Mouse (Mus musculus) embryonic facial prominence, embryonic 15.5 days (tissue): Measurements from ENCODE around the gene Dnmbp. TPM values are rescaled to one million over a fixed set of nuclear protein-coding genes. Genes with fewer than 3 reads are reported as not detected.

Experiments used
- polyA plus RNA-seq: library from polyadenylated mRNA; unstranded; fragments of >200 nt; fragmentation: Nextera tagmentation; extraction: Ambion mirVana; gene quantifications from 2 replicates; pipeline ENCODE4 v1.2.1, GENCODE M21; 2015

The Dnmbp gene
- polyA plus RNA-seq, 1 experiment from 2014 or later: 19.4 TPM

Other genes with a start within 250 kb of the Dnmbp start
- gene Cutc, start 187.2 kb downstream of the Dnmbp start, polyA plus RNA-seq: 14.1 and 14.9 TPM in 2 replicates
- 10.0 and 11.5 TPM in 2 replicates for gene Cox15, start 187.2 kb downstream of the Dnmbp start, polyA plus RNA-seq
- gene Abcc2, start 158.0 kb downstream of the Dnmbp start, polyA plus RNA-seq: 0.03 TPM in 1 of 2 replicates, not detected in the other
- gene Cpn1, start 46.4 kb upstream of the Dnmbp start, polyA plus RNA-seq: 0.40 and 0.45 TPM in 2 replicates
- not detected in 2 replicates for gene Cyp2c23, start 89.0 kb upstream of the Dnmbp start, polyA plus RNA-seq
- gene Erlin1, start 129.6 kb upstream of the Dnmbp start, polyA plus RNA-seq: 35.9 and 39.2 TPM in 2 replicates
- gene Chuk, start 167.3 kb upstream of the Dnmbp start, polyA plus RNA-seq: 39.6 and 41.5 TPM in 2 replicates
- gene Cwf19l1, start 195.7 kb upstream of the Dnmbp start, polyA plus RNA-seq: 27.2 and 29.7 TPM in 2 replicates
- gene Bloc1s2, start 206.3 kb upstream of the Dnmbp start, polyA plus RNA-seq: 83.2 and 90.4 TPM in 2 replicates